Mouse (Mus musculus) limb, embryonic 14.5 days (tissue): ENCODE measurements around the gene Tlk2. TPM values are rescaled to one million over a fixed set of nuclear protein-coding genes. Genes with fewer than 3 reads are reported as not detected.
"Not testable (repeated sequence)": the region's sequence is repeated elsewhere in the genome, so short reads cannot be mapped to it uniquely, and the experiment has no call there.

Experiments used
- ATAC-seq: fragments of 200-750 bp; cut with Nextera tagmentation; 2 replicates; pipeline ENCODE4 v1.8.0; 2017; ENCODE audit warnings: low read depth, moderate number of reproducible peaks, moderate TSS enrichment; ENCODE audit not compliant: low FRiP score
- DNase-seq: peaks from one replicate; pipeline ENCODE4 v3.0.0-alpha.2; 2015; ENCODE audit warnings: low spot score
- H3K27ac ChIP-seq: fragments of 300-500 bp; sonication (generic); replicated peaks from 2 replicates; pipeline ENCODE4 v1.5.1; 2014; ENCODE audit warnings: low read depth, mild to moderate bottlenecking, low read length, moderate library complexity, mixed read lengths
- H3K27me3 ChIP-seq: fragments of 300-500 bp; sonication (generic); 2 replicates; pipeline ENCODE4 v1.6.1; 2014; ENCODE audit warnings: low read length, mixed read lengths; ENCODE audit not compliant: control insufficient read depth, insufficient read depth
- H3K36me3 ChIP-seq: fragments of 300-500 bp; sonication (generic); 2 replicates; pipeline ENCODE4 v1.6.1; 2014; ENCODE audit warnings: mild to moderate bottlenecking, low read length, moderate library complexity, mixed read lengths; ENCODE audit not compliant: control insufficient read depth, insufficient read depth
- H3K4me1 ChIP-seq: fragments of 300-500 bp; sonication (generic); 2 replicates; pipeline ENCODE4 v1.6.1; 2014; ENCODE audit warnings: antibody characterized with exemption, low read length, mixed read lengths; ENCODE audit not compliant: control insufficient read depth, insufficient read depth
- H3K4me2 ChIP-seq: fragments of 300-500 bp; sonication (generic); replicated peaks from 2 replicates; pipeline ENCODE4 v1.6.1; 2014; ENCODE audit warnings: low read depth, mild to moderate bottlenecking, low read length, moderate library complexity; ENCODE audit not compliant: severe bottlenecking
- H3K4me3 ChIP-seq: fragments of 300-500 bp; sonication (generic); replicated peaks from 2 replicates; pipeline ENCODE4 v1.5.1; 2014; ENCODE audit warnings: low read length
- H3K9ac ChIP-seq: fragments of 300-500 bp; sonication (generic); 2 replicates; pipeline ENCODE4 v1.6.1; 2014; ENCODE audit warnings: mild to moderate bottlenecking, low read depth, low read length, moderate library complexity; ENCODE audit not compliant: severe bottlenecking
- H3K9me3 ChIP-seq: fragments of 300-500 bp; sonication (generic); 2 replicates; pipeline ENCODE4 v1.6.1; 2016; ENCODE audit warnings: low read length; ENCODE audit not compliant: control insufficient read depth
- POLR2A ChIP-seq: fragments of 200-500 bp; IDR thresholded peaks from 2 replicates; pipeline ENCODE4 v1.8.0; 2012; ENCODE audit warnings: inconsistent platforms, mild to moderate bottlenecking, moderate library complexity, borderline replicate concordance; ENCODE audit not compliant: insufficient read depth, insufficient read length; ENCODE audit errors: extremely low read depth
- WGBS: fragments of 180-500 bp; shearing (Covaris S2); extraction: QIAGEN DNeasy Blood & Tissue Kit; methylation state at CpG from one replicate; pipeline ENCODE4 v1.1.7; 2014; 5-methylcytosine and 5-hydroxymethylcytosine counted together
- polyA plus RNA-seq, 2 experiments: library from polyadenylated mRNA; depleted of rRNA in 1 of 2; stranded (reverse) in 1 of 2; unstranded in 1 of 2; fragments of >200 nt; fragmentation: Nextera tagmentation in 1 of 2; extraction: Ambion mirVana in 1 of 2; gene quantifications; 2 replicates each; pipeline versions ENCODE4 v1.2.1 to v1.2.3; 2012 to 2014

Gene Tlk2
- 41.0 and 49.9 TPM in 2 replicates for polyA plus RNA-seq (2012; rRNA removed)
- 27.8 and 29.6 TPM in 2 replicates for polyA plus RNA-seq (2014; fragmentation: Nextera tagmentation; extraction: Ambion mirVana)

GRCm38 (mm10) chr11:105178516-105178915, at the start of gene Tlk2:
TSS of gene Tlk2 (plus strand) at chr11:105178807.
- Histone ChIP-seq H3K4me3 (no peak within 1 kb of the TSS; the same call in 1 of the 2 replicates), H3K4me1 (peaks cover 16% of the 10 kb centered on the region)

GRCm38 (mm10) chr11:105135692-105136091, 42.9 kb upstream of the Tlk2 start:
- ATAC-seq: no peak
- Histone ChIP-seq H3K4me3 (no peak overlapping the region), H3K9ac (no peak overlapping the region), H3K4me1 (no peaks in the 10 kb centered on the region), H3K27ac (no peak overlapping the region), H3K4me2 (no peak overlapping the region), H3K27me3 (no peaks in the 10 kb centered on the region), H3K9me3 (no peaks in the 10 kb centered on the region), H3K36me3 (peaks cover 89% of the 10 kb centered on the region)
- DNase-seq: no peak
- 92% methylated on average over 7 of the region's 7 CpGs for WGBS
- no peak for TF ChIP-seq POLR2A

More at GRCm38 (mm10) chr11:105178516-105178915, at the start of gene Tlk2:
- DNase-seq (no peak), ATAC-seq (no peak)
- no peak for TF ChIP-seq POLR2A
- Histone ChIP-seq H3K4me2 (peak within 1 kb of the TSS; percentile 70; the same call in 1 of the 2 replicates), H3K9me3 (no peaks in the 10 kb centered on the region), H3K9ac (no peak within 1 kb of the TSS), H3K27me3 (no peaks in the 10 kb centered on the region), H3K36me3 (peaks cover 4% of the 10 kb centered on the region), H3K27ac (no peak within 1 kb of the TSS)
- 45% methylated on average over 2 of the region's 2 CpGs for WGBS

GRCm38 (mm10) chr11:105137255-105137654, 41.4 kb upstream of the Tlk2 start:
- H3K4me2 ChIP-seq, H3K4me3 ChIP-seq, H3K9ac ChIP-seq, H3K27me3 ChIP-seq, H3K4me1 ChIP-seq, ATAC-seq, DNase-seq, H3K27ac ChIP-seq, H3K9me3 ChIP-seq: not testable (repeated sequence)
- H3K36me3 ChIP-seq: peaks cover 84% of the 10 kb centered on the region
- WGBS: 91% methylated on average over 2 of the region's 2 CpGs

GRCm38 (mm10) chr11:105140512-105140911, 38.1 kb upstream of the Tlk2 start:
- peaks cover 51% of the 10 kb centered on the region for H3K36me3 ChIP-seq
- not testable (repeated sequence) for H3K27ac ChIP-seq, H3K4me1 ChIP-seq, H3K4me3 ChIP-seq, H3K4me2 ChIP-seq, ATAC-seq, H3K27me3 ChIP-seq, H3K9ac ChIP-seq, DNase-seq, H3K9me3 ChIP-seq
- 96% methylated on average over 7 of the region's 8 CpGs for WGBS

GRCm38 (mm10) chr11:105141115-105141514, 37.5 kb upstream of the Tlk2 start:
- DNase-seq (no peak), ATAC-seq (no peak)
- WGBS: 90% methylated on average over 5 of the region's 5 CpGs
- no peak overlapping the region for H3K4me2 ChIP-seq
- peaks cover 45% of the 10 kb centered on the region for H3K36me3 ChIP-seq
- H3K9ac ChIP-seq: no peak overlapping the region
- H3K4me3 ChIP-seq: no peak overlapping the region
- no peaks in the 10 kb centered on the region for H3K9me3 ChIP-seq
- TF ChIP-seq POLR2A: no peak
- H3K27ac ChIP-seq: no peak overlapping the region
- no peaks in the 10 kb centered on the region for H3K4me1 ChIP-seq
- no peaks in the 10 kb centered on the region for H3K27me3 ChIP-seq

GRCm38 (mm10) chr11:105143564-105143963, 35.0 kb upstream of the Tlk2 start:
- Histone ChIP-seq H3K36me3 (peaks cover 23% of the 10 kb centered on the region), H3K27ac (no peak overlapping the region), H3K4me2 (no peak overlapping the region), H3K4me1 (no peaks in the 10 kb centered on the region), H3K9me3 (no peaks in the 10 kb centered on the region), H3K27me3 (no peaks in the 10 kb centered on the region), H3K4me3 (no peak overlapping the region), H3K9ac (no peak overlapping the region)
- DNase-seq: no peak
- TF ChIP-seq POLR2A: no peak
- ATAC-seq: no peak
